Mouse (Mus musculus) brown adipose tissue, adult 24 weeks (tissue): ENCODE data around the gene Higd1b. TPM values are rescaled to one million over a fixed set of nuclear protein-coding genes. Genes with fewer than 3 reads are reported as not detected.

Source experiments
- H3K27ac ChIP-seq: fragments of 200-500 bp; replicated peaks from 2 replicates; pipeline ENCODE4 v1.5.1; 2012; ENCODE audit warnings: low read depth, mild to moderate bottlenecking, low read length
- H3K4me1 ChIP-seq: fragments of 200-500 bp; 2 replicates; pipeline ENCODE4 v1.6.1; 2012; ENCODE audit warnings: low read length, mixed read lengths; ENCODE audit not compliant: control insufficient read depth, insufficient read depth, insufficient read length
- H3K4me3 ChIP-seq: fragments of 200-500 bp; 2 replicates; pipeline ENCODE4 v1.5.1; 2012; ENCODE audit warnings: low read depth, mild to moderate bottlenecking, low read length, moderate library complexity; ENCODE audit not compliant: insufficient read depth
- polyA plus RNA-seq: library from polyadenylated mRNA; stranded (reverse); fragments of >200 nt; gene quantifications from 2 replicates; pipeline ENCODE4 v1.2.4, GENCODE M21; 2012; ENCODE audit not compliant: missing spikeins, insufficient read depth, insufficient read length

Gene Higd1b
- polyA plus RNA-seq, 1 experiment = 20.1 TPM

- Histone ChIP-seq H3K27ac (0 out of 2 replicates have a peak overlapping the region, but pooled peaks have one; percentile 0), H3K4me3 (no peak overlapping the region), H3K4me1 (no peaks in the 10 kb centered on the region)
Observed at GRCm38 (mm10) chr11:102827097-102827496, 8.6 kb upstream of the Higd1b start.

- H3K27ac ChIP-seq = no peak overlapping the region
- H3K4me1 ChIP-seq = no peaks in the 10 kb centered on the region
- H3K4me3 ChIP-seq = no peak overlapping the region
Observed at GRCm38 (mm10) chr11:102830276-102830675, 5.4 kb upstream of the Higd1b start.

GRCm38 (mm10) chr11:102832700-102833297, 2.9 kb upstream of the Higd1b start:
- 0 out of 2 replicates have a peak overlapping the region, but pooled peaks have one; percentile 15 for H3K27ac ChIP-seq
- no peaks in the 10 kb centered on the region for H3K4me1 ChIP-seq

GRCm38 (mm10) chr11:102834219-102834618, 1.4 kb upstream of the Higd1b start:
- Histone ChIP-seq H3K4me3 (no peak overlapping the region), H3K4me1 (no peaks in the 10 kb centered on the region), H3K27ac (no peak overlapping the region)

More at GRCm38 (mm10) chr11:102832700-102833297, 2.9 kb upstream of the Higd1b start:
- H3K4me3 ChIP-seq = no peak overlapping the region

GRCm38 (mm10) chr11:102836146-102836545, 497 bp downstream of the Higd1b start:
- Histone ChIP-seq H3K4me3 (peak overlapping the region; percentile 33), H3K4me1 (no peaks in the 10 kb centered on the region), H3K27ac (peak overlapping the region; percentile 84)

GRCm38 (mm10) chr11:102837385-102837784, 1.7 kb downstream of the Higd1b start:
- peak overlapping the region; percentile 33 for H3K4me3 ChIP-seq
- no peaks in the 10 kb centered on the region for H3K4me1 ChIP-seq
- peak overlapping the region; percentile 78 for H3K27ac ChIP-seq

GRCm38 (mm10) chr11:102838126-102838525, 2.5 kb downstream of the Higd1b start:
- Histone ChIP-seq H3K4me1 (no peaks in the 10 kb centered on the region), H3K4me3 (no peak overlapping the region), H3K27ac (peak overlapping the region; percentile 78)

GRCm38 (mm10) chr11:102838616-102839150, 3.0 kb downstream of the Higd1b start:
- H3K27ac ChIP-seq = peak overlapping the region; percentile 25
- H3K4me1 ChIP-seq = no peaks in the 10 kb centered on the region
- H3K4me3 ChIP-seq = no peak overlapping the region

- H3K4me1 ChIP-seq = no peaks in the 10 kb centered on the region
- no peak overlapping the region for H3K27ac ChIP-seq
Observed at GRCm38 (mm10) chr11:102845926-102846325, 10.3 kb downstream of the Higd1b start.

GRCm38 (mm10) chr11:102851883-102852282, 16.2 kb downstream of the Higd1b start:
- Histone ChIP-seq H3K4me1 (no peaks in the 10 kb centered on the region), H3K4me3 (no peak overlapping the region)

More at GRCm38 (mm10) chr11:102845926-102846325, 10.3 kb downstream of the Higd1b start:
- H3K4me3 ChIP-seq = no peak overlapping the region

GRCm38 (mm10) chr11:102853760-102854159, 18.1 kb downstream of the Higd1b start:
- H3K4me3 ChIP-seq = no peak overlapping the region
- no peaks in the 10 kb centered on the region for H3K4me1 ChIP-seq

More at GRCm38 (mm10) chr11:102851883-102852282, 16.2 kb downstream of the Higd1b start:
- no peak overlapping the region for H3K27ac ChIP-seq

GRCm38 (mm10) chr11:102855941-102856340, 20.3 kb downstream of the Higd1b start:
- H3K27ac ChIP-seq = no peak overlapping the region
- no peaks in the 10 kb centered on the region for H3K4me1 ChIP-seq
- H3K4me3 ChIP-seq = no peak overlapping the region

More at GRCm38 (mm10) chr11:102853760-102854159, 18.1 kb downstream of the Higd1b start:
- H3K27ac ChIP-seq = no peak overlapping the region

GRCm38 (mm10) chr11:102858951-102859350, 23.3 kb downstream of the Higd1b start:
- H3K27ac ChIP-seq = no peak overlapping the region
- H3K4me3 ChIP-seq = no peak overlapping the region
- no peaks in the 10 kb centered on the region for H3K4me1 ChIP-seq

- Histone ChIP-seq H3K4me1 (no peaks in the 10 kb centered on the region), H3K27ac (no peak overlapping the region), H3K4me3 (no peak overlapping the region)
Observed at GRCm38 (mm10) chr11:102859933-102860332, 24.3 kb downstream of the Higd1b start.

GRCm38 (mm10) chr11:102864272-102864671, 28.6 kb downstream of the Higd1b start:
- Histone ChIP-seq H3K4me3 (no peak overlapping the region), H3K4me1 (no peaks in the 10 kb centered on the region), H3K27ac (no peak overlapping the region)

- H3K27ac ChIP-seq = no peak overlapping the region
- H3K4me3 ChIP-seq = no peak overlapping the region
- no peaks in the 10 kb centered on the region for H3K4me1 ChIP-seq
Observed at GRCm38 (mm10) chr11:102874801-102875334, 39.2 kb downstream of the Higd1b start.
